Mouse (Mus musculus) brain, embryonic 14.5 days (tissue): ENCODE measurements around the gene 1110004F10Rik.

Experiments
- CTCF ChIP-seq: fragments of 200-500 bp; IDR thresholded peaks from 2 replicates; pipeline ENCODE4 v1.5.1; 2012; ENCODE audit warnings: inconsistent platforms, mild to moderate bottlenecking, moderate library complexity, borderline replicate concordance; ENCODE audit not compliant: insufficient read depth, insufficient read length; ENCODE audit errors: extremely low read depth
- POLR2A ChIP-seq: fragments of 200-500 bp; IDR thresholded peaks from 2 replicates; pipeline ENCODE4 v1.6.1; 2012; ENCODE audit warnings: mild to moderate bottlenecking, inconsistent platforms, borderline replicate concordance; ENCODE audit not compliant: poor library complexity, insufficient read depth, insufficient read length, severe bottlenecking; ENCODE audit errors: extremely low read depth

- TF ChIP-seq CTCF (no peak), POLR2A (no peak)
Measured at GRCm38 (mm10) chr7:116137149-116137548, 98.0 kb downstream of the 1110004F10Rik start.
